Mouse (Mus musculus) olfactory bulb, adult 2 months (tissue): ENCODE data around the gene Rfx2. TPM values are rescaled to one million over a fixed set of nuclear protein-coding genes. Genes with fewer than 3 reads are reported as not detected.

ENCODE experiments used
- H3K27ac ChIP-seq: fragments of 200-500 bp; 2 replicates; pipeline ENCODE4 v1.5.1; 2012; ENCODE audit warnings: low read depth, low read length; ENCODE audit not compliant: insufficient read depth
- H3K4me1 ChIP-seq: fragments of 200-500 bp; 2 replicates; pipeline ENCODE4 v1.6.1; 2012; ENCODE audit warnings: low read length; ENCODE audit not compliant: control insufficient read depth, insufficient read depth
- H3K4me3 ChIP-seq: fragments of 200-500 bp; 2 replicates; pipeline ENCODE4 v1.5.1; 2012; ENCODE audit warnings: mild to moderate bottlenecking, low read depth, low read length, moderate library complexity; ENCODE audit not compliant: insufficient read depth
- CTCF ChIP-seq: fragments of 200-500 bp; IDR thresholded peaks from 2 replicates; pipeline ENCODE4 v1.5.1; 2012; ENCODE audit warnings: low read depth, mild to moderate bottlenecking, low read length, moderate library complexity; ENCODE audit not compliant: insufficient read depth
- POLR2A ChIP-seq: fragments of 200-500 bp; IDR thresholded peaks from 2 replicates; pipeline ENCODE4 v1.6.1; 2012; ENCODE audit warnings: mild to moderate bottlenecking, low read depth, low read length, moderate library complexity; ENCODE audit not compliant: insufficient read depth
- WGBS: fragments of 180-500 bp; shearing (Covaris S2); methylation state at CpG from one replicate; pipeline ENCODE4 v1.1.7; 2018; 5-methylcytosine and 5-hydroxymethylcytosine counted together
- polyA plus RNA-seq: library from polyadenylated mRNA; stranded (reverse); fragments of >200 nt; gene quantifications from 2 replicates; pipeline ENCODE4 v1.2.4, GENCODE M21; 2012; ENCODE audit warnings: low replicate concordance; ENCODE audit not compliant: missing spikeins, insufficient read depth, insufficient read length

Rfx2 gene
- polyA plus RNA-seq, 1 experiment, result not detected

- Histone ChIP-seq H3K4me3 (peak overlapping the region; percentile 96; the same call in 1 of the 2 replicates), H3K4me1 (peaks cover 26% of the 10 kb centered on the region), H3K27ac (no peak overlapping the region; the same call in 1 of the 2 replicates)
- no peak for TF ChIP-seq POLR2A
- no peak for TF ChIP-seq CTCF
- WGBS, result 73% methylated on average over 8 of the region's 8 CpGs
Measured at GRCm38 (mm10) chr17:56763741-56764250, 67.0 kb downstream of the Rfx2 start.

GRCm38 (mm10) chr17:56762769-56763731 is 67.8 kb downstream of the Rfx2 start:
- 46% methylated on average over 27 of the region's 27 CpGs for WGBS
- Histone ChIP-seq H3K27ac (peak overlapping the region; percentile 29), H3K4me1 (peaks cover 28% of the 10 kb centered on the region), H3K4me3 (no peak overlapping the region)
- peak; percentile 48 for TF ChIP-seq CTCF
- TF ChIP-seq POLR2A, result no peak

- peaks cover 37% of the 10 kb centered on the region for H3K4me1 ChIP-seq
- peak overlapping the region; percentile 55 for H3K4me3 ChIP-seq
- WGBS, result 0% methylated on average over 27 of the region's 28 CpGs
- H3K27ac ChIP-seq, result peak overlapping the region; percentile 47
- TF ChIP-seq CTCF, result no peak
- peak; percentile 92 for TF ChIP-seq POLR2A
Measured at GRCm38 (mm10) chr17:56761991-56762410, 68.8 kb downstream of the Rfx2 start.

GRCm38 (mm10) chr17:56761077-56761476 is 69.7 kb downstream of the Rfx2 start:
- Histone ChIP-seq H3K4me1 (peaks cover 40% of the 10 kb centered on the region), H3K4me3 (no peak overlapping the region), H3K27ac (no peak overlapping the region)
- no peak for TF ChIP-seq POLR2A
- TF ChIP-seq CTCF, result no peak
- 64% methylated on average over 3 of the region's 3 CpGs for WGBS

GRCm38 (mm10) chr17:56759261-56759660 is 71.6 kb downstream of the Rfx2 start:
- WGBS, result 65% methylated on average over 7 of the region's 7 CpGs
- Histone ChIP-seq H3K4me3 (no peak overlapping the region), H3K27ac (no peak overlapping the region), H3K4me1 (peaks cover 35% of the 10 kb centered on the region)
- TF ChIP-seq CTCF (no peak), POLR2A (no peak)

GRCm38 (mm10) chr17:56758132-56758531 is 72.7 kb downstream of the Rfx2 start:
- H3K4me3 ChIP-seq, result no peak overlapping the region
- WGBS, result 6% methylated on average over 12 of the region's 12 CpGs
- H3K27ac ChIP-seq, result no peak overlapping the region
- TF ChIP-seq POLR2A (no peak), CTCF (peak; percentile 10; the same call in 1 of the 2 replicates)
- H3K4me1 ChIP-seq, result peaks cover 28% of the 10 kb centered on the region

- Histone ChIP-seq H3K4me3 (peak within 1 kb of the TSS; percentile 47), H3K27ac (no peak within 1 kb of the TSS), H3K4me1 (peaks cover 23% of the 10 kb centered on the region)
- TF ChIP-seq CTCF (no peak), POLR2A (0 out of 2 replicates have a peak, but pooled peaks have one; percentile 11)
- under 1% methylated on average over 48 of the region's 48 CpGs for WGBS
Measured at GRCm38 (mm10) chr17:56757416-56758123, 73.2 kb downstream of the Rfx2 start, which contains the start of gene Nrtn. TSS of gene Nrtn (minus strand) at chr17:56757530.

GRCm38 (mm10) chr17:56756703-56757399 is 74.0 kb downstream of the Rfx2 start:
- Histone ChIP-seq H3K27ac (no peak overlapping the region), H3K4me3 (peak overlapping the region; percentile 47), H3K4me1 (peaks cover 19% of the 10 kb centered on the region)
- TF ChIP-seq CTCF (no peak), POLR2A (no peak)
- WGBS, result 2% methylated on average over 51 of the region's 51 CpGs
